Mouse (Mus musculus): ENCODE results near the gene Gm45808. TPM values are rescaled to one million over a fixed set of nuclear protein-coding genes. Genes with fewer than 3 reads are reported as not detected.
"Not testable (repeated sequence)": the region's sequence is repeated elsewhere in the genome, so short reads cannot be mapped to it uniquely, and the experiment has no call there.

Gene Gm45808
- polyA plus RNA-seq, 1 experiment from 2014 or later = not detected

GRCm38 (mm10) chr7:45475291-45475969, 11.2 kb downstream of the Gm45808 start:
- H3K4me1 ChIP-seq (ENCODE audit: control insufficient read depth, insufficient read depth, low read length) = no peaks in the 10 kb centered on the region
- 65% methylated on average over 16 of the region's 16 CpGs for whole genome bisulfite sequencing
- no peak overlapping the region for H3K4me3 ChIP-seq (ENCODE audit: low read depth, low read length)
- no peak overlapping the region for H3K27ac ChIP-seq (replicated peaks; ENCODE audit: low read depth, low read length)
- DNase-seq (ENCODE audit: low spot score) (no peak), ATAC-seq (ENCODE audit: insufficient number of reproducible peaks, low FRiP score, low TSS enrichment, low read depth) (no peak)
- H3K9me3 ChIP-seq (ENCODE audit: control insufficient read depth, low read length) = no peaks in the 10 kb centered on the region
- no peaks in the 10 kb centered on the region for H3K27me3 ChIP-seq (ENCODE audit: control insufficient read depth, insufficient read depth, low read length)
- no peak overlapping the region; the same call in 1 of the 2 replicates for H3K4me2 ChIP-seq (ENCODE audit: low read depth, severe bottlenecking)
- H3K36me3 ChIP-seq (ENCODE audit: control insufficient read depth, insufficient read depth, low read length) = no peaks in the 10 kb centered on the region
- H3K9ac ChIP-seq (ENCODE audit: low read length) = no peak overlapping the region

GRCm38 (mm10) chr7:45470869-45471268, 15.7 kb downstream of the Gm45808 start:
- Histone ChIP-seq H3K9me3 (ENCODE audit: control insufficient read depth, low read length) (no peaks in the 10 kb centered on the region), H3K4me2 (ENCODE audit: low read depth, severe bottlenecking) (no peak overlapping the region), H3K36me3 (ENCODE audit: control insufficient read depth, insufficient read depth, low read length) (no peaks in the 10 kb centered on the region), H3K4me3 (ENCODE audit: low read depth, low read length) (no peak overlapping the region), H3K4me1 (ENCODE audit: control insufficient read depth, insufficient read depth, low read length) (peaks cover 7% of the 10 kb centered on the region), H3K9ac (ENCODE audit: low read length) (no peak overlapping the region), H3K27me3 (ENCODE audit: control insufficient read depth, insufficient read depth, low read length) (no peaks in the 10 kb centered on the region), H3K27ac (replicated peaks; ENCODE audit: low read depth, low read length) (no peak overlapping the region)
- peak; percentile 80 for DNase-seq (ENCODE audit: low spot score)
- no peak for ATAC-seq (ENCODE audit: insufficient number of reproducible peaks, low FRiP score, low TSS enrichment, low read depth)
- WGBS = 9% methylated on average over 3 of the region's 3 CpGs

GRCm38 (mm10) chr7:45467090-45467670, 19.4 kb downstream of the Gm45808 start:
- no peak for DNase-seq (ENCODE audit: low spot score)
- H3K27me3 ChIP-seq (ENCODE audit: control insufficient read depth, insufficient read depth, low read length) = no peaks in the 10 kb centered on the region
- no peaks in the 10 kb centered on the region for H3K9me3 ChIP-seq (ENCODE audit: control insufficient read depth, low read length)
- H3K36me3 ChIP-seq (ENCODE audit: control insufficient read depth, insufficient read depth, low read length) = peaks cover 10% of the 10 kb centered on the region
- no peak; the same call in 1 of the 2 replicates for ATAC-seq (ENCODE audit: insufficient number of reproducible peaks, low FRiP score, low TSS enrichment, low read depth)
- peaks cover 12% of the 10 kb centered on the region for H3K4me1 ChIP-seq (ENCODE audit: control insufficient read depth, insufficient read depth, low read length)
- WGBS = 34% methylated on average over 7 of the region's 7 CpGs
- H3K27ac ChIP-seq (replicated peaks; ENCODE audit: low read depth, low read length) = no peak overlapping the region
- peak overlapping the region; percentile 94 for H3K4me2 ChIP-seq (ENCODE audit: low read depth, severe bottlenecking)
- peak overlapping the region; percentile 90 for H3K4me3 ChIP-seq (ENCODE audit: low read depth, low read length)
- H3K9ac ChIP-seq (ENCODE audit: low read length) = peak overlapping the region; percentile 83; the same call in 1 of the 2 replicates

- Histone ChIP-seq H3K9me3 (ENCODE audit: control insufficient read depth, low read length) (no peaks in the 10 kb centered on the region), H3K27me3 (ENCODE audit: control insufficient read depth, insufficient read depth, low read length) (no peaks in the 10 kb centered on the region), H3K9ac (ENCODE audit: low read length) (peak within 1 kb of the TSS; percentile 83), H3K4me3 (ENCODE audit: low read depth, low read length) (peak within 1 kb of the TSS; percentile 90), H3K4me1 (ENCODE audit: control insufficient read depth, insufficient read depth, low read length) (peaks cover 14% of the 10 kb centered on the region), H3K27ac (replicated peaks; ENCODE audit: low read depth, low read length) (0 out of 2 replicates have a peak within 1 kb of the TSS, but pooled peaks have one; percentile 26), H3K36me3 (ENCODE audit: control insufficient read depth, insufficient read depth, low read length) (peaks cover 10% of the 10 kb centered on the region), H3K4me2 (ENCODE audit: low read depth, severe bottlenecking) (peak within 1 kb of the TSS; percentile 94)
- DNase-seq (ENCODE audit: low spot score) (peak; percentile 97), ATAC-seq (ENCODE audit: insufficient number of reproducible peaks, low FRiP score, low TSS enrichment, low read depth) (peak; percentile 77)
- WGBS = under 1% methylated on average over 56 of the region's 58 CpGs
Measured at GRCm38 (mm10) chr7:45466283-45467089, 20.1 kb downstream of the Gm45808 start, which contains the start of gene Bax. TSS of gene Bax (minus strand) at chr7:45466898.

- Histone ChIP-seq H3K36me3 (ENCODE audit: control insufficient read depth, insufficient read depth, low read length) (peaks cover 10% of the 10 kb centered on the region), H3K4me2 (ENCODE audit: low read depth, severe bottlenecking) (peak overlapping the region; percentile 94), H3K27me3 (ENCODE audit: control insufficient read depth, insufficient read depth, low read length) (no peaks in the 10 kb centered on the region), H3K9ac (ENCODE audit: low read length) (peak overlapping the region; percentile 83), H3K4me1 (ENCODE audit: control insufficient read depth, insufficient read depth, low read length) (peaks cover 17% of the 10 kb centered on the region), H3K27ac (replicated peaks; ENCODE audit: low read depth, low read length) (no peak overlapping the region), H3K9me3 (ENCODE audit: control insufficient read depth, low read length) (no peaks in the 10 kb centered on the region), H3K4me3 (ENCODE audit: low read depth, low read length) (peak overlapping the region; percentile 90)
- WGBS = 84% methylated on average over 9 of the region's 9 CpGs
- no peak for DNase-seq (ENCODE audit: low spot score)
- no peak for ATAC-seq (ENCODE audit: insufficient number of reproducible peaks, low FRiP score, low TSS enrichment, low read depth)
Measured at GRCm38 (mm10) chr7:45465549-45465948, 21.1 kb downstream of the Gm45808 start.

GRCm38 (mm10) chr7:45465112-45465511, 21.5 kb downstream of the Gm45808 start:
- no peaks in the 10 kb centered on the region for H3K9me3 ChIP-seq (ENCODE audit: control insufficient read depth, low read length)
- no peaks in the 10 kb centered on the region for H3K27me3 ChIP-seq (ENCODE audit: control insufficient read depth, insufficient read depth, low read length)
- H3K4me2 ChIP-seq (ENCODE audit: low read depth, severe bottlenecking) = no peak overlapping the region
- no peak overlapping the region for H3K9ac ChIP-seq (ENCODE audit: low read length)
- WGBS = 96% methylated on average over 12 of the region's 12 CpGs
- peak overlapping the region; percentile 90; the same call in 1 of the 2 replicates for H3K4me3 ChIP-seq (ENCODE audit: low read depth, low read length)
- ATAC-seq (ENCODE audit: insufficient number of reproducible peaks, low FRiP score, low TSS enrichment, low read depth) (no peak), DNase-seq (ENCODE audit: low spot score) (no peak)
- peaks cover 10% of the 10 kb centered on the region for H3K36me3 ChIP-seq (ENCODE audit: control insufficient read depth, insufficient read depth, low read length)
- H3K4me1 ChIP-seq (ENCODE audit: control insufficient read depth, insufficient read depth, low read length) = peaks cover 17% of the 10 kb centered on the region
- H3K27ac ChIP-seq (replicated peaks; ENCODE audit: low read depth, low read length) = no peak overlapping the region

- peaks cover 17% of the 10 kb centered on the region for H3K4me1 ChIP-seq (ENCODE audit: control insufficient read depth, insufficient read depth, low read length)
- no peak overlapping the region for H3K4me3 ChIP-seq (ENCODE audit: low read depth, low read length)
- H3K9me3 ChIP-seq (ENCODE audit: control insufficient read depth, low read length) = no peaks in the 10 kb centered on the region
- no peak overlapping the region for H3K27ac ChIP-seq (replicated peaks; ENCODE audit: low read depth, low read length)
- no peak overlapping the region for H3K4me2 ChIP-seq (ENCODE audit: low read depth, severe bottlenecking)
- WGBS = 93% methylated on average over 7 of the region's 7 CpGs
- DNase-seq (ENCODE audit: low spot score) (no peak), ATAC-seq (ENCODE audit: insufficient number of reproducible peaks, low FRiP score, low TSS enrichment, low read depth) (no peak)
- no peaks in the 10 kb centered on the region for H3K27me3 ChIP-seq (ENCODE audit: control insufficient read depth, insufficient read depth, low read length)
- no peak overlapping the region for H3K9ac ChIP-seq (ENCODE audit: low read length)
- peaks cover 10% of the 10 kb centered on the region for H3K36me3 ChIP-seq (ENCODE audit: control insufficient read depth, insufficient read depth, low read length)
Measured at GRCm38 (mm10) chr7:45463987-45464778, 22.4 kb downstream of the Gm45808 start.

- H3K4me3 ChIP-seq (ENCODE audit: low read depth, low read length); ATAC-seq (ENCODE audit: insufficient number of reproducible peaks, low FRiP score, low TSS enrichment, low read depth); H3K9me3 ChIP-seq (ENCODE audit: control insufficient read depth, low read length); H3K4me2 ChIP-seq (ENCODE audit: low read depth, severe bottlenecking); H3K27ac ChIP-seq (replicated peaks; ENCODE audit: low read depth, low read length); DNase-seq (ENCODE audit: low spot score); H3K27me3 ChIP-seq (ENCODE audit: control insufficient read depth, insufficient read depth, low read length); H3K9ac ChIP-seq (ENCODE audit: low read length): not testable (repeated sequence)
- 86% methylated on average over 4 of the region's 4 CpGs for WGBS
- Histone ChIP-seq H3K36me3 (ENCODE audit: control insufficient read depth, insufficient read depth, low read length) (peaks cover 10% of the 10 kb centered on the region), H3K4me1 (ENCODE audit: control insufficient read depth, insufficient read depth, low read length) (peaks cover 22% of the 10 kb centered on the region)
Measured at GRCm38 (mm10) chr7:45462868-45463267, 23.7 kb downstream of the Gm45808 start.
